Mouse (Mus musculus) heart, embryonic 11.5 days (tissue): ENCODE data around the gene Rnf167. TPM values are rescaled to one million over a fixed set of nuclear protein-coding genes. Genes with fewer than 3 reads are reported as not detected.

Experiments
- ATAC-seq: fragments of 200-750 bp; cut with Nextera tagmentation; replicated peaks from 2 replicates; pipeline ENCODE4 v1.8.0; 2017; ENCODE audit warnings: moderate library complexity; ENCODE audit not compliant: insufficient number of reproducible peaks, low FRiP score, low TSS enrichment
- H3K27ac ChIP-seq: fragments of 300-500 bp; sonication (generic); 2 replicates; pipeline ENCODE4 v1.5.1; 2014; ENCODE audit warnings: mild to moderate bottlenecking, low read depth, low read length
- H3K27me3 ChIP-seq: fragments of 300-500 bp; sonication (generic); 2 replicates; pipeline ENCODE4 v1.6.1; 2014; ENCODE audit warnings: mild to moderate bottlenecking, low read length, mixed read lengths; ENCODE audit not compliant: control insufficient read depth, insufficient read depth
- H3K36me3 ChIP-seq: fragments of 300-500 bp; sonication (generic); 2 replicates; pipeline ENCODE4 v1.6.1; 2014; ENCODE audit warnings: mild to moderate bottlenecking, low read length, moderate library complexity, mixed read lengths; ENCODE audit not compliant: control insufficient read depth, insufficient read depth
- H3K4me1 ChIP-seq: fragments of 300-500 bp; sonication (generic); 2 replicates; pipeline ENCODE4 v1.6.1; 2014; ENCODE audit warnings: low read length; ENCODE audit not compliant: control insufficient read depth, insufficient read depth
- H3K4me2 ChIP-seq: fragments of 300-500 bp; sonication (generic); 2 replicates; pipeline ENCODE4 v1.6.1; 2014; ENCODE audit warnings: mild to moderate bottlenecking, moderate library complexity
- H3K4me3 ChIP-seq: fragments of 300-500 bp; sonication (generic); 2 replicates; pipeline ENCODE4 v1.5.1; 2014; ENCODE audit warnings: low read depth, low read length
- H3K9ac ChIP-seq: fragments of 300-500 bp; sonication (generic); 2 replicates; pipeline ENCODE4 v1.6.1; 2014; ENCODE audit warnings: mild to moderate bottlenecking, low read depth, low read length, moderate library complexity
- H3K9me3 ChIP-seq: fragments of 300-500 bp; sonication (generic); replicated peaks from 2 replicates; pipeline ENCODE4 v1.6.1; 2016; ENCODE audit warnings: low read length; ENCODE audit not compliant: control insufficient read depth
- WGBS: fragments of 180-500 bp; shearing (Covaris S2); extraction: QIAGEN DNeasy Blood & Tissue Kit; methylation state at CpG from one replicate; pipeline ENCODE4 v1.1.7; 2014; ENCODE audit not compliant: insufficient replicate concordance; 5-methylcytosine and 5-hydroxymethylcytosine counted together
- polyA plus RNA-seq: library from polyadenylated mRNA; unstranded; fragments of >200 nt; fragmentation: Nextera tagmentation; extraction: Ambion mirVana; gene quantifications from 2 replicates; pipeline ENCODE4 v1.2.1, GENCODE M21; 2014

The Rnf167 gene
- polyA plus RNA-seq, 1 experiment from 2014 or later = 76.9 TPM

DNA sequence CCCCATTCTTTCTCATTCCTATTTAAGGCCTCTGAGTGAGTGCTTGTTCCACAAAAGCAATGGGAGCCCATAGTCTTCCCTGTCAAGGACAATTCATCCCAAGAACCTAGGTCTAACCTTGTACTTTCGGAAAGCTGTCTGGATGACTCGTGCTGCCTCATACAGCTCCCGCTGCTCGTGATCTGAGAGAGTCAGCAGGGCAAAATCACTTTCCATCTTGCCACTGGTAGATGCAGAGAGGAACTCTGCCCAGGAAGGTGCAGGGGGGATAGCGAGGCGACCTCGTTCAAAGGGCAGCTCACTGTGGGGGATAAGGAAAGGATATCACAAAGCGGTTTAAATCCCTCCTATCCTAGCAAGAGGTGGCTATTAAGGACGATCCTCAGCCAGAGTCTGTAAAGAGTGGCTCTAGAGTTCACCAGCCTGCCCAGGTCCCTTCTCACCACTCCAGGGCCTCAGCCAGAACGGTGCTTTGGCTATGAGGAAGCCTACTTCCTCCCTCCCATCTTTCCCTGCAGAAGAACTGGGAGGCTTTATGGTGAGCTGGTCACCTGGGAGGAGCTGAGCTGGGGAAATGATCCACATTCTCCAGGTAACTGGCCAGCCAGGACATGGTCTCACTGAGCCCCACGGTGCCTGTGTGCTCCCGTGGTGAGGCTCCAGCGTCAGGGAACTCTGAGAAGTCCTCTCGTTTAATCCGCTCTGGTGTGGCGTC lies 24.5 kb downstream of the Rnf167 start:
- Histone ChIP-seq H3K27me3 (no peaks in the 10 kb centered on the region), H3K4me1 (peaks cover 18% of the 10 kb centered on the region), H3K27ac (no peak overlapping the region), H3K9ac (0 out of 2 replicates have a peak overlapping the region, but pooled peaks have one; percentile 16), H3K9me3 (no peaks in the 10 kb centered on the region), H3K4me3 (no peak overlapping the region), H3K36me3 (peaks cover 11% of the 10 kb centered on the region), H3K4me2 (peak overlapping the region; percentile 91; the same call in 1 of the 2 replicates)
- no peak for ATAC-seq
- whole genome bisulfite sequencing = 74% methylated on average over 16 of the region's 16 CpGs

DNA sequence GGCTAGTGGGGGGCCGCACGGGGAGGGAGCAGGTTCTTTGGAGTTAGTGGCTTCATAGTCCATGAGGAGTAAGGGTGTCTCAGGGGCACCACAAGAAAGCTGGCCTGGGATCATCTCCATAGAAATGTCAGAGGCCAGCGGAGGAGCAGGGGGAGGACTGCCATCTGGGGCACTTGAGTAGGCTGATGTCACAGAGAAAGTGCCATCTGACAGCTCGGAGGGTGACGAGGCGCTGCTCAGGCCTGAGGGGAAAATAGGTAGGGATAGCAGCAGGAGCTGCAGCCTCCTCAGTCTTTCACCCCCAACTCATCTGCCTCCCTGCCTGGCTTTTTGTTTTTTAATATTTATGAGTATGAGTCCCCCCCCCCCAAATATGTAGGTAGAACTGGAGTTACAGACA lies 27.0 kb downstream of the Rnf167 start:
- Histone ChIP-seq H3K9ac (no peak overlapping the region), H3K36me3 (peaks cover 13% of the 10 kb centered on the region), H3K4me2 (no peak overlapping the region), H3K4me3 (no peak overlapping the region), H3K4me1 (peaks cover 12% of the 10 kb centered on the region), H3K9me3 (no peaks in the 10 kb centered on the region), H3K27ac (no peak overlapping the region), H3K27me3 (no peaks in the 10 kb centered on the region)
- WGBS = 83% methylated on average over 6 of the region's 6 CpGs
- no peak for ATAC-seq

DNA sequence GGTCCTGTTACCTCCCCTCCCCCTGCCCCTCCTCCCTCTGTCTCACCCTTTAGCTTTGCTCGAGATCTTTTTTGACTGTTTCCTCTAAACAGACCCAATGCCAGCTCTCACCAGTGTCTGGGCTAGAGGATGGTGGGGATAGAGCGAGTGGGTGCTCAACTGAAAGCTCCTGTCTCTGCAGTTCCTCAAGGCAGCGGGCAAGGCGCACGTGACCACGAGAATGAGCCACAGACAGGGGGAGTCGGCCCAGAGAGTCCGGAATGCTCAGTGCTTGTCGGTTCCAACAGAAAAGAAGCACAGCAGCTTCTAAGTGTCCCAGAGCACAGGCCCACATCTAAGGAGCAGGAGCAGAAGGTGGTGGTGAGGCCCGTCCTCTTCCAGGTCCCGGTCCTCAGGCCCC lies 27.5 kb downstream of the Rnf167 start:
- peaks cover 17% of the 10 kb centered on the region for H3K36me3 ChIP-seq
- WGBS = 60% methylated on average over 11 of the region's 11 CpGs
- ATAC-seq = no peak
- H3K4me2 ChIP-seq = no peak overlapping the region
- H3K27ac ChIP-seq = no peak overlapping the region
- H3K4me1 ChIP-seq = peaks cover 12% of the 10 kb centered on the region
- H3K4me3 ChIP-seq = no peak overlapping the region
- no peaks in the 10 kb centered on the region for H3K9me3 ChIP-seq
- H3K27me3 ChIP-seq = no peaks in the 10 kb centered on the region
- H3K9ac ChIP-seq = no peak overlapping the region

DNA sequence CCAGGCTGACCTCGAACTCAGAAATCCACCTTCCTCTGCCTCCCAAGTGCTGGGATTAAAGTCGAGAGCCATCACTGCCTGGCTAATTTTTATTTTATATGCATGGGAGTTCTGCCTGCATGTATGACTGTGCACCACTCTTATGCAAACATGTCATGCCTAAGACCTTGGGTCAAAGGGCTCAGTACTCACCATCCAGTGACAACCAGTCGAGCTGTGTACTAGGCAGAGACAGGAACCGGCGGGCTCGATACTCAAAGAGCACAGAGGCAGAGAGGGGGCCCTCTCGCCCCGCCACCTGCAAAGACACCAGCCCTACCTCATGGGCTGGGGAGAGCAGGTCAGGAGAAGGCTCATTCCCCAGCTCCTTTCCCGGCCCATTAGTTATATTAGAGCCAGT lies 31.1 kb downstream of the Rnf167 start:
- H3K27me3 ChIP-seq = no peaks in the 10 kb centered on the region
- no peaks in the 10 kb centered on the region for H3K9me3 ChIP-seq
- H3K4me3 ChIP-seq = no peak overlapping the region
- peaks cover 18% of the 10 kb centered on the region for H3K36me3 ChIP-seq
- H3K9ac ChIP-seq = no peak overlapping the region
- H3K27ac ChIP-seq = no peak overlapping the region
- WGBS = 69% methylated on average over 9 of the region's 9 CpGs
- H3K4me2 ChIP-seq = no peak overlapping the region
- ATAC-seq = no peak
- H3K4me1 ChIP-seq = peaks cover 5% of the 10 kb centered on the region

- peaks cover 5% of the 10 kb centered on the region for H3K4me1 ChIP-seq
- no peak overlapping the region for H3K9ac ChIP-seq
- no peak overlapping the region for H3K4me2 ChIP-seq
- no peak for ATAC-seq
- H3K9me3 ChIP-seq = no peaks in the 10 kb centered on the region
- no peaks in the 10 kb centered on the region for H3K27me3 ChIP-seq
- H3K4me3 ChIP-seq = no peak overlapping the region
- H3K27ac ChIP-seq = no peak overlapping the region
- H3K36me3 ChIP-seq = peaks cover 18% of the 10 kb centered on the region
- WGBS = 84% methylated on average over 2 of the region's 2 CpGs
Measured at GRCm38 (mm10) chr11:70678576-70678975, 31.5 kb downstream of the Rnf167 start.

DNA sequence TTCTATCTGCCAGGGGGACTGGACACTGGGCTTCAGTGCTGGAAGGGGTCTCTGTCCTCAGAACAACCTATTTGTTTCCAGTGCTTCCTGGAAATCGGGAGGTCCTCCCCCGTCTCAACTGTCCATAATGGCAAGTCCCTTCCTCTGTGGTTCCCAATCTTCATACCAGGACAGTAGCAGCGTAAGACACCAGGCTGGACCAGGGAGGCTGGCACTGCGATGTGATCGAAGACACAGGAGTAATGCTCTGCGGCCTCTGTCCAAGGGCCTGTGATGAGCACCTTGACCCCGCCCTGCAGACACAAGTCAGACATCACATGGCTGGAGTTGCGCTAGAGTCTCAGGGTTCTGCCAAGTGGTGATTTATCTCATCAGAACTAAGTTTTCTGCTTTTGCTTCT lies 32.3 kb downstream of the Rnf167 start:
- Histone ChIP-seq H3K9me3 (no peaks in the 10 kb centered on the region), H3K4me3 (no peak overlapping the region), H3K9ac (no peak overlapping the region), H3K27ac (no peak overlapping the region), H3K4me2 (no peak overlapping the region), H3K36me3 (peaks cover 17% of the 10 kb centered on the region), H3K4me1 (peaks cover 5% of the 10 kb centered on the region), H3K27me3 (no peaks in the 10 kb centered on the region)
- no peak for ATAC-seq
- WGBS = 93% methylated on average over 8 of the region's 8 CpGs

- H3K9me3 ChIP-seq = no peaks in the 10 kb centered on the region
- H3K4me3 ChIP-seq = no peak overlapping the region
- no peaks in the 10 kb centered on the region for H3K27me3 ChIP-seq
- ATAC-seq = no peak
- peaks cover 14% of the 10 kb centered on the region; the same call in 1 of the 2 replicates for H3K36me3 ChIP-seq
- H3K27ac ChIP-seq = no peak overlapping the region
- 85% methylated on average over 8 of the region's 8 CpGs for WGBS
- H3K4me2 ChIP-seq = no peak overlapping the region
- H3K9ac ChIP-seq = no peak overlapping the region
- H3K4me1 ChIP-seq = peaks cover 5% of the 10 kb centered on the region
Measured at GRCm38 (mm10) chr11:70679894-70680293, 32.9 kb downstream of the Rnf167 start.

GRCm38 (mm10) chr11:70681170-70681569 lies 34.1 kb downstream of the Rnf167 start:
- no peak for ATAC-seq
- H3K36me3 ChIP-seq = peaks cover 14% of the 10 kb centered on the region; the same call in 1 of the 2 replicates
- no peak overlapping the region for H3K27ac ChIP-seq
- H3K9me3 ChIP-seq = no peaks in the 10 kb centered on the region
- H3K4me3 ChIP-seq = no peak overlapping the region
- no peak overlapping the region for H3K4me2 ChIP-seq
- H3K9ac ChIP-seq = no peak overlapping the region
- H3K27me3 ChIP-seq = no peaks in the 10 kb centered on the region
- 57% methylated on average over 12 of the region's 12 CpGs for WGBS
- peaks cover 5% of the 10 kb centered on the region for H3K4me1 ChIP-seq
